Mouse (Mus musculus) liver, adult 10 weeks (tissue): Measurements from ENCODE around the gene Slco3a1. TPM values are rescaled to one million over a fixed set of nuclear protein-coding genes. Genes with fewer than 3 reads are reported as not detected.

Source experiments
- polyA plus RNA-seq: library from polyadenylated mRNA; stranded (reverse); fragments of 350-450 nt; fragmentation: Illumina TruSeq; extraction: RNeasy Lipid Tissue Mini Kit (QIAGEN cat#74804); gene quantifications from one replicate; pipeline ENCODE4 v1.2.3, GENCODE M21; 2014; ENCODE audit warnings: low read depth, low replicate concordance

Gene Slco3a1
- polyA plus RNA-seq = 1.3 TPM

DNA sequence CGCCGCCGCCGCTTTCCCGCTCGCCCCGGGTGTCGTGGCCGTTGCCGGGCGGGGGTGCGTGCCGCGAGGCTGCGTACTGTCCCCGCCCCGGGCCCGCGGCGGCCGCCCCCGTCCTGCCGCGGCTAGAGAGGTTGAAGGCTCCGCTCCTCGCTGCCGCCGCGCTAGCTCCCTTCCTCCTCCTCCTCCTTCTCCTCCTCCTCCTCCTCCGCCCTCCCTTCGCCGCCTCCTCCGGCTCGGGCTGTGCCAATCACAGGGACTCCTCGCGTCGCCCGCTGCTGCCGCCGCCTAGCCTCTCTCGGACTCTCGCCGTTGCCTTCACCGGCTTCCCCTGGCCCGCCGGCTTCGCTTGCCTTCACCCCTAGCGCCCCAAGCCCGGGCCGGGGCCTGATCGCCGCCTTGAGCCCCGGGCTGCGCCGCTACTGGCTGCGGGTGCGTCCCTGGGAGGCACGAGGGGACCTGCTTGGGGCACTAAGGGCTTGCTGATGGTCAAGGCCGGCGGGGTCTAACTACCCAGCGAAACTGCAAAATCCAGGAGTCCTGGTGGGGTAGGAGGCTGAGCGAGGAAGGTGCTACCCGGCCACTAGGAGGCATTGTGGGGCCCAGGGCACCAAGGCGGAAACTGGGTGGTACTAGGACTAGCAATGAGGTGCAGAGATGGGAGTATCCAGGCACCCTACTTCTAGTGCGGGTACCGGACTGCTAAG lies at the start of gene Slco3a1:
Gene Slco3a1 (minus strand): TSS at position 173 of the 704 bp plus-strand sequence.

